Mouse (Mus musculus) C2C12 (cell line): ENCODE data around the gene Tomm6.

Experiments
- CTCF ChIP-seq: IDR thresholded peaks from one replicate; pipeline ENCODE4 v1.5.1; 2011; ENCODE audit not compliant: control insufficient read depth, insufficient read depth, insufficient read length
- MAX ChIP-seq: IDR thresholded peaks from one replicate; pipeline ENCODE4 v1.6.1; 2011; ENCODE audit warnings: mild to moderate bottlenecking, control low read depth
- MYOG ChIP-seq: IDR thresholded peaks from one replicate; pipeline ENCODE4 v1.6.1; 2011; ENCODE audit not compliant: control insufficient read depth, insufficient read length; ENCODE audit errors: extremely low read depth
- USF1 ChIP-seq: IDR thresholded peaks from one replicate; pipeline ENCODE4 v1.6.1; 2011; ENCODE audit warnings: low read depth, mild to moderate bottlenecking, control low read depth, moderate library complexity

- no peak for TF ChIP-seq CTCF
- no peak for TF ChIP-seq MAX
- no peak for TF ChIP-seq USF1
- no peak for TF ChIP-seq MYOG
Observed at GRCm38 (mm10) chr17:47691650-47692049, 3.5 kb upstream of the Tomm6 start.
